In the genomic region with DNA sequence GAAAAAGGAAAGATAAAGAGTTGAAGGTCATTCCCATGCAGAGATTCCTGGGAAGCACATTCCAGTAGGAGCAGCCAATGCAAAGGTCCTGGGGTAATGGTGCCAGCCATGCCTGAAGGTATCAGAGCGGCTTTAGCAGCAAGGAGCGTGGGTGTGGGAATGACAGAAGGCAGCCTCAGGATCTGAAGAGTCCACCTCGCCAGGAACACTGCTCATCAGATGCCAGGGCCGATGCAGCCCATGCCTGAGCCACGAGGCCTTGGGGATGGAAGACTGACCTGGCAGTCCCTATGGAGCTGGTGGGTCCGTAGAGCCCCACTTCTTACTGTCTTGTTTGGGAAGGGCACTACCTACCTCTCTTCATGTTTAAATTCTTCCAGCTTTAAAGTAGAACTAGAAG, we compare ENCODE assay signal across 13 mouse cellular contexts. TPM values are rescaled to one million over a fixed set of nuclear protein-coding genes. Genes with fewer than 3 reads are reported as not detected.
A peak's percentile ranks its signal among the peaks of the same experiment; 100 is the strongest.
DNase-seq lines count a peak whose midpoint lies in the region.
"Had no signal": no experiment of that assay in that cellular context is flagged by ENCODE, and none has a peak within 500 bp of the region (broad histone marks: within the 10 kb centered on the region; RNA-seq: fewer than 3 reads in every experiment).

No protein-coding gene starts in this region.

- intact Hi-C loops in heart, postnatal 25 days (cut with DNase I) = no loop called here

- peak; percentile 78 for DNase-seq in heart, adult 11 months
- no peak for DNase-seq in heart, postnatal 25 days (ENCODE audit: low spot score)
- DNase-seq: adrenal gland, adult 2 months; adrenal gland, adult 8-10 months; adrenal gland, postnatal 10 days; adrenal gland, postnatal 14 days; adrenal gland, postnatal 25 days; adrenal gland, postnatal 36 days; B cell, adult 2 months; cerebellum, adult 11 months; cerebellum, adult 11-12 months; cerebellum, adult 18-20 months; cerebellum, adult 2 months had no signal

RNA-seq across cellular contexts. Expression of a gene that starts 9.3 kb away (rescaled TPM):
- total RNA-seq in heart, postnatal 25 days (2021) = 10 to 100 TPM; 12.7 to 13.7 TPM

RNA-seq across cellular contexts. Expression of a gene that starts 45.7 kb away (rescaled TPM):
- total RNA-seq in heart, postnatal 25 days (2021) = 100 to 1,000 TPM; 197 to 217 TPM
